Mouse (Mus musculus) embryonic facial prominence, embryonic 13.5 days (tissue): ENCODE measurements around the gene Sall2. TPM values are rescaled to one million over a fixed set of nuclear protein-coding genes. Genes with fewer than 3 reads are reported as not detected.
"Not testable (repeated sequence)": the region's sequence is repeated elsewhere in the genome, so short reads cannot be mapped to it uniquely, and the experiment has no call there.

Experiments used
- ATAC-seq: fragments of 200-750 bp; cut with Nextera tagmentation; 2 replicates; pipeline ENCODE4 v1.8.0; 2017; ENCODE audit warnings: low read depth; ENCODE audit not compliant: insufficient number of reproducible peaks, insufficient read depth, low FRiP score, low TSS enrichment
- H3K27ac ChIP-seq: fragments of 300-500 bp; sonication (generic); 2 replicates; pipeline ENCODE4 v1.5.1; 2015; ENCODE audit warnings: moderate library complexity, mild to moderate bottlenecking, inconsistent platforms
- H3K27me3 ChIP-seq: fragments of 300-500 bp; sonication (generic); 2 replicates; pipeline ENCODE4 v1.6.1; 2015; ENCODE audit warnings: mild to moderate bottlenecking, inconsistent platforms
- H3K36me3 ChIP-seq: fragments of 300-500 bp; sonication (generic); 2 replicates; pipeline ENCODE4 v1.6.1; 2015; ENCODE audit warnings: mild to moderate bottlenecking, inconsistent platforms
- H3K4me1 ChIP-seq: fragments of 300-500 bp; sonication (generic); 2 replicates; pipeline ENCODE4 v1.6.1; 2015; ENCODE audit warnings: inconsistent platforms
- H3K4me2 ChIP-seq: fragments of 300-500 bp; sonication (generic); 2 replicates; pipeline ENCODE4 v1.6.1; 2015; ENCODE audit warnings: moderate library complexity, mild to moderate bottlenecking, inconsistent platforms
- H3K4me3 ChIP-seq: fragments of 300-500 bp; sonication (generic); 2 replicates; pipeline ENCODE4 v1.5.1; 2015; ENCODE audit warnings: mild to moderate bottlenecking, inconsistent platforms
- H3K9ac ChIP-seq: fragments of 300-500 bp; sonication (generic); 2 replicates; pipeline ENCODE4 v1.6.1; 2015; ENCODE audit warnings: mild to moderate bottlenecking, inconsistent platforms
- H3K9me3 ChIP-seq: fragments of 300-500 bp; sonication (generic); 2 replicates; pipeline ENCODE4 v1.6.1; 2016; ENCODE audit warnings: inconsistent platforms
- WGBS: fragments of 180-500 bp; shearing (Covaris S2); methylation state at CpG from one replicate; pipeline ENCODE4 v1.1.7; 2015; ENCODE audit warnings: mixed read lengths; 5-methylcytosine and 5-hydroxymethylcytosine counted together
- polyA plus RNA-seq: library from polyadenylated mRNA; unstranded; fragments of >200 nt; fragmentation: Nextera tagmentation; extraction: Ambion mirVana; gene quantifications from 2 replicates; pipeline ENCODE4 v1.2.1, GENCODE M21; 2015

Sall2 gene
- polyA plus RNA-seq, 1 experiment from 2014 or later: 27.7 TPM

GRCm38 (mm10) chr14:52316441-52317225, 11.9 kb downstream of the Sall2 start:
- peaks cover 32% of the 10 kb centered on the region for H3K36me3 ChIP-seq
- H3K4me3 ChIP-seq: peak overlapping the region; percentile 82
- peak overlapping the region; percentile 87 for H3K4me2 ChIP-seq
- 4% methylated on average over 16 of the region's 16 CpGs for WGBS
- no peaks in the 10 kb centered on the region for H3K9me3 ChIP-seq
- ATAC-seq: no peak; the same call in 1 of the 2 replicates
- peaks cover 35% of the 10 kb centered on the region for H3K4me1 ChIP-seq
- peak overlapping the region; percentile 94 for H3K9ac ChIP-seq
- H3K27ac ChIP-seq: peak overlapping the region; percentile 92
- H3K27me3 ChIP-seq: no peaks in the 10 kb centered on the region

GRCm38 (mm10) chr14:52315792-52316440, 12.6 kb downstream of the Sall2 start:
- Histone ChIP-seq H3K27me3 (no peaks in the 10 kb centered on the region), H3K36me3 (peaks cover 39% of the 10 kb centered on the region), H3K4me3 (peak overlapping the region; percentile 82), H3K9ac (peak overlapping the region; percentile 94), H3K4me1 (peaks cover 41% of the 10 kb centered on the region), H3K9me3 (no peaks in the 10 kb centered on the region), H3K4me2 (peak overlapping the region; percentile 87), H3K27ac (peak overlapping the region; percentile 92)
- WGBS: under 1% methylated on average over 33 of the region's 41 CpGs
- ATAC-seq: peak; percentile 81

DNA sequence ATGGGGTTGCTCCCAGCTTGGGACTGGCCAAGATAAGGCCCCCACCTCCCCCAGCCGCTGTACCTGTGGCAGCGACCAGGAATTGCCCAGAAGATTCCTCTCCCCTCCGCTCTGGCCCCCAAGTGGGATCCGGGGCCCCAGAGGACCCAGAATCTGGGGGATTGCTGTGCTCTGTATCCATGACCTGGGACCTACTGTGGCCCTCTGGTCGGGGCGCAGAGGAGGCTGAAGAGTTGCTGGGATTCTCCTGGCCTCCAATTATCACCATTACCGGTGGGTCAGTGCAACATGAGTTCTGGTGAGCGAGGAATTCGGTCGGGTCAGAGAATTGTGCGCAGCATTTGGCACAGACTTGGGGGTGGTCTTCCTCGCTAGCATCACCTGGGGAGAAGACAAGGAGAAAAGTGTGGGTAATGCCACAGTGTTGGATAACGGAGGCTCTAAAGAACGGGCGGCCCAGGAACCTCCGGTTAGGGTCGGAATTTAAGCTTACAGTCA, 13.2 kb downstream of the Sall2 start:
- peak overlapping the region; percentile 94 for H3K9ac ChIP-seq
- peak overlapping the region; percentile 82 for H3K4me3 ChIP-seq
- H3K9me3 ChIP-seq: no peaks in the 10 kb centered on the region
- peaks cover 41% of the 10 kb centered on the region for H3K4me1 ChIP-seq
- H3K4me2 ChIP-seq: peak overlapping the region; percentile 87
- no peak for ATAC-seq
- WGBS: 5% methylated on average over 17 of the region's 17 CpGs
- no peaks in the 10 kb centered on the region for H3K27me3 ChIP-seq
- peak overlapping the region; percentile 92 for H3K27ac ChIP-seq
- H3K36me3 ChIP-seq: peaks cover 45% of the 10 kb centered on the region

DNA sequence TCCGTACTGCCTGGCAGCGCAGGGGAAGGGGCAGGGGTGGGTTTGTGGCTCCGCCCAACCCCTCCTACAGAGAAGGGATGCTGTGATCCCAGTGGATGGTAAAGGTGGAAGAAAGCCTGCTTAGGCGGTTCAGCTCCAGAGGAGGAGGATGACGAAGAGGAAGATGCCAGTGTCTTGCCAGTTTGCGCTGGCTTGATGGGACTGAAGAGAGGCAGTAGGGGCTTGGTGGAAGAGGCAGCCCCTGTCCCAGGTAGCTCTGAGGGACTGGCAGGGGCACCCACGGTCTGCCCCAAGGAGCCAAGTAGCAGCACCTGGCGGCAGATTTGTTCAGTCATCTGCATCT, 13.8 kb downstream of the Sall2 start:
- H3K27ac ChIP-seq: 0 out of 2 replicates have a peak overlapping the region, but pooled peaks have one; percentile 92
- no peaks in the 10 kb centered on the region for H3K27me3 ChIP-seq

GRCm38 (mm10) chr14:52313931-52314807, 14.4 kb downstream of the Sall2 start:
- 87% methylated on average over 26 of the region's 26 CpGs for WGBS
- no peak overlapping the region for H3K27ac ChIP-seq
- H3K4me1 ChIP-seq: peaks cover 41% of the 10 kb centered on the region
- H3K27me3 ChIP-seq: no peaks in the 10 kb centered on the region
- no peak for ATAC-seq
- peak overlapping the region; percentile 82 for H3K4me3 ChIP-seq
- peaks cover 55% of the 10 kb centered on the region for H3K36me3 ChIP-seq
- peak overlapping the region; percentile 87 for H3K4me2 ChIP-seq
- peak overlapping the region; percentile 94 for H3K9ac ChIP-seq
- no peaks in the 10 kb centered on the region for H3K9me3 ChIP-seq

More for the DNA sequence above, 13.8 kb downstream of the Sall2 start:
- no peak for ATAC-seq
- Histone ChIP-seq H3K9ac (peak overlapping the region; percentile 94), H3K4me1 (peaks cover 41% of the 10 kb centered on the region), H3K4me2 (peak overlapping the region; percentile 87), H3K36me3 (peaks cover 50% of the 10 kb centered on the region), H3K4me3 (peak overlapping the region; percentile 82), H3K9me3 (no peaks in the 10 kb centered on the region)
- 45% methylated on average over 8 of the region's 8 CpGs for WGBS

GRCm38 (mm10) chr14:52310906-52311305, 17.7 kb downstream of the Sall2 start:
- 87% methylated on average over 2 of the region's 2 CpGs for WGBS
- no peak overlapping the region for H3K27ac ChIP-seq
- no peak overlapping the region for H3K9ac ChIP-seq
- H3K4me1 ChIP-seq: peaks cover 35% of the 10 kb centered on the region
- H3K4me2 ChIP-seq: no peak overlapping the region
- no peaks in the 10 kb centered on the region for H3K27me3 ChIP-seq
- no peak overlapping the region for H3K4me3 ChIP-seq
- peaks cover 63% of the 10 kb centered on the region for H3K36me3 ChIP-seq
- no peaks in the 10 kb centered on the region for H3K9me3 ChIP-seq
- ATAC-seq: no peak

- not testable (repeated sequence) for H3K4me3 ChIP-seq, H3K9ac ChIP-seq, H3K27me3 ChIP-seq, H3K9me3 ChIP-seq, ATAC-seq, H3K4me2 ChIP-seq, H3K27ac ChIP-seq
- H3K36me3 ChIP-seq: peaks cover 63% of the 10 kb centered on the region
- peaks cover 34% of the 10 kb centered on the region for H3K4me1 ChIP-seq
- 94% methylated on average over 6 of the region's 6 CpGs for WGBS
These were observed 18.2 kb downstream of the Sall2 start for GRCm38 (mm10) chr14:52310343-52310742.

GRCm38 (mm10) chr14:52306100-52306499, 22.5 kb downstream of the Sall2 start:
- ATAC-seq: no peak
- H3K27ac ChIP-seq: no peak overlapping the region
- no peak overlapping the region for H3K9ac ChIP-seq
- peaks cover 7% of the 10 kb centered on the region; the same call in 1 of the 2 replicates for H3K4me1 ChIP-seq
- WGBS: 96% methylated on average over 2 of the region's 2 CpGs
- H3K27me3 ChIP-seq: no peaks in the 10 kb centered on the region
- no peak overlapping the region for H3K4me3 ChIP-seq
- peaks cover 25% of the 10 kb centered on the region for H3K36me3 ChIP-seq
- no peak overlapping the region for H3K4me2 ChIP-seq
- no peaks in the 10 kb centered on the region for H3K9me3 ChIP-seq

DNA sequence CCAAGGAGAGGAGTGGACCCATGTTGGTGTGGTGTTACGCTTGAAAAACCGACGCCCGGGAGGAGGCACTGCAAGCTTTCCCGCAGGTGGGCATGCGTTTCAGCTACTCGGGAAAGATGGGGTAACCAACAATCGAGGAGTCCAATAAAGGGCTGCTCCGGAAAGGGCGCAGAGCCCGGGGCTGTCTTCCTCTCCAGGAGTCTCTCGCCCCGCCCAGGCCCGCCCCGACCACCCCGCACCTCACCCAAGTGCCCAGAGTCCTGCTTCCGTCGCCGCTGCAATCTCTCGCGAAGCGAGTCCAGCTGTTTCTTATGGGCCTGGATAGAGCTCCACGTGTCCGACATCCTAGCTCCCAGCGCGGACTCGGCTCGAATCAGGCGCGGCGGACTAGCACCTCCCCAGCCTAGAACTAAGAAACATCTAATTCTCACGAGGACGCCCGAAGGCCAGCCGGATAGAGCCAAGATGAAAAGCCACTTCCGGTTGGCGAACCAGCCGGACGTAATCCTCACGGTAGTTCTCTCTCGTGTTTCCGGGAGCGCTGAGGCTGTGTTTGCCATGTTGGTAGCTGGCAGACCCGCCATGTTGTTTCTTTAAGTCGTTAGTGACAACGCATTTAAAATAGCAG, 23.8 kb downstream of the Sall2 start, which contains the start of gene Mettl3:
TSS of gene Mettl3 (minus strand) at position 485 of the 628 bp plus-strand sequence.
- Histone ChIP-seq H3K4me2 (peak within 1 kb of the TSS; percentile 76), H3K27me3 (no peaks in the 10 kb centered on the region), H3K9me3 (no peaks in the 10 kb centered on the region), H3K9ac (peak within 1 kb of the TSS; percentile 81), H3K4me3 (peak within 1 kb of the TSS; percentile 72), H3K4me1 (peaks cover 7% of the 10 kb centered on the region; the same call in 1 of the 2 replicates), H3K36me3 (peaks cover 20% of the 10 kb centered on the region), H3K27ac (peak within 1 kb of the TSS; percentile 96)
- ATAC-seq: peak; percentile 91
- WGBS: under 1% methylated on average over 45 of the region's 46 CpGs

DNA sequence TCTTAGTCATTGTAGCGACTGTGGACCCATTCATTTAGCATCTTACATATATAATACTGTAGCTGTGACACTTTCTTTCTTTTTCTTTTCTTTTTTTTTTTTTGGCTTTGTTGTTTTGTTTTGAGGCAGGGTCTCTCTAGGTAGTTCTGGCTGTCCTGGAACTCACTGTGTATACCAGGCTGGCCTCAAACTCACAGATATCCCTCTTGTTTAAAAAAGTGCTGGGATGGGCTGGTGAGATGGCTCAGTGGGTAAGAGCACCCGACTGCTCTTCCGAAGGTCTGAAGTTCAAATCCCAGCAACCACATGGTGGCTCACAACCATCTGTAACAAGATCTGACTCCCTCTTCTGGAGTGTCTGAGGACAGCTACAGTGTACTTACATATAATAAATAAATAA, 25.0 kb downstream of the Sall2 start:
- Histone ChIP-seq H3K4me3 (peak overlapping the region; percentile 72; the same call in 1 of the 2 replicates), H3K4me2 (peak overlapping the region; percentile 76; the same call in 1 of the 2 replicates), H3K36me3 (peaks cover 18% of the 10 kb centered on the region)
- not testable (repeated sequence) for H3K9ac ChIP-seq, ATAC-seq, H3K4me1 ChIP-seq, H3K9me3 ChIP-seq, H3K27me3 ChIP-seq, H3K27ac ChIP-seq
- WGBS: 84% methylated on average over 3 of the region's 3 CpGs
